Mouse (Mus musculus): ENCODE measurements around the gene Swap70.

DNA sequence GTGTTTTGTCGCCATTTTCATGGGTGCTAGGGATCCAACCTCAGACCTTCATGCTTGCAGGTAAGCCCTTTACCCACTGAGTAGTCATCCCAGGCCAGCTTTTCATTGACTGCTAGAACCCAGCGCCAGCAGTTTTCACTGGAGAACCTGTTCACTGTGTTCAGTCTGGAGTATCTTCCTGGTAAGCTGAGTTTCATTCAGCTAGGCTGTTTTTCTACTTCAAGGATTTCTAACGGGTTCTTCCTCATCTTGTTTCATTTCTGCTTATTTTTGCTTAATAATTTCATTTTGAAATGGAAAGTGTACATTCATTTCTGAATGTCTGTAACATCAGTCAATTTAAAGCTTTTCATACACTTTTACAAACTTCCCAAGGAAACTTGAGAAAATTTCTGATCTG is 36.9 kb upstream of the Swap70 start:
- TF ChIP-seq CTCF (IDR thresholded peaks at IDR 0.05; ENCODE audit: extremely low read depth, insufficient read depth, low read length), result no peak
- TF ChIP-seq POLR2A (IDR thresholded peaks at IDR 0.05; ENCODE audit: extremely low read depth, insufficient read depth, low read length), result no peak

All from cortical plate, adult 2 months (tissue).